Mouse (Mus musculus): ENCODE measurements around the gene Morf4l1.
"Not testable (repeated sequence)": the region's sequence is repeated elsewhere in the genome, so short reads cannot be mapped to it uniquely, and the experiment has no call there.

Morf4l1 gene

DNA sequence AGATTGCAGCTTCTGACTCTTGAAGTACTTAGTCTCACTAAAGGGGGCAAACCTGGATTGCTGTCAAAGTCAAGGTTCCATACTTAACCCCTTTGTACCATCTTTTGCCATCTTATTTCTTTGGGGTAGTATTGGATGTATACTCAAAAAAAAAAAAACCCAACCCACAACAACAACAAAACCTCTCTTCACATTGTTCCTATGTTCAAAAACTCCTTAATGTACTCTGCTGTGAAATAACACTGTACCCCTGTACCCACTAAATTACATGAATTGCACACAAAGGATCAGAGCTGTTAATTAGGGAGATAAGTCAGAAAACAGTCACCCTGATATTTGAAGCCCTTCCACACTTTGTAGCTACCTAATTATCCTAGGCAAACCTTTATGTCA lies 730 bp upstream of the Morf4l1 start:
- intact Hi-C loops (cut with DNase I): no loop called here

DNA sequence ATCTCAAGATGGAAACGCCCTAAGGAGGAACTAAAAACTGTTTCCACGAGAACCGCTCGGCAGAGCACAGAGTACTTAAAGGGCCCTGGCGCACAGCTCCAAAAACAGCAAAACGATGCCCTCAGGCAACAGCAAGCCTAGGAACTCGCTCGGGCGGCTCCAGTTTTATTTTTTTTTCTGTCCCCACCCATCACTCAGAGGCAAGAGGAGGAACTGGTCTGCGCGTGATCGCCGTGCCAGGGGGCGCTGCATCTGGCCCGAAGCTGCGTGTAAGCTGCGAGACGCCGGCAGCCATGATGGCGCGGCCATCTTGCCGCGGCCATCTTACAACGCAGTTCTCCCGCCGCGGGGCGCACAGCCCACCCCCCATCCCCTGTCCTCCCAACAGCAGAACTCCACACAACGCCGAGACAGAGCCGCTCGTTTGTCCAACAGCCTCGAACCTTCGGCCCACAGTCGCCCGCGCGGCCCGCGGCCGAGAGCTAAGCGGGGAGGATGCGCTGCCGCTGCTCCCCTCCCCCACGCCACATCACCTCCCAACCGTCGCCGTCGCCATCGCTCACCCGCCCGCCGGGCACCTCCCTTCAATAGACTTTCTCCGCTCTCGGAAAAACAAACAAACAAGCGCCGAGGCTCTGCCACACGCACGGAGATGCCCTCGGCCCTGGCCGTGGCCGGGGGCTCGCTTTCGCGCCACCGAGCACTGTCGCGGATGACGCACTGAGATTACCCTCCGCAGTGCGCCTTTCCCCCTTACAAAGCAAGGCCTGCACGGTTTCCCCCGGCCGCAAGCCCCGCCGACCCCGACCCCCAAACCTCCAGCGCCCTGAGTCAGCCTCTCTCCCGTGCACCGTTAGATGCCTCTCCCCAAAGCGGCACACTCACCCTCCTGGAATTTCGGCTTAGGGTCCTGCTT lies 665 bp downstream of the Morf4l1 start:
- intact Hi-C loops (cut with DNase I): no loop called here

DNA sequence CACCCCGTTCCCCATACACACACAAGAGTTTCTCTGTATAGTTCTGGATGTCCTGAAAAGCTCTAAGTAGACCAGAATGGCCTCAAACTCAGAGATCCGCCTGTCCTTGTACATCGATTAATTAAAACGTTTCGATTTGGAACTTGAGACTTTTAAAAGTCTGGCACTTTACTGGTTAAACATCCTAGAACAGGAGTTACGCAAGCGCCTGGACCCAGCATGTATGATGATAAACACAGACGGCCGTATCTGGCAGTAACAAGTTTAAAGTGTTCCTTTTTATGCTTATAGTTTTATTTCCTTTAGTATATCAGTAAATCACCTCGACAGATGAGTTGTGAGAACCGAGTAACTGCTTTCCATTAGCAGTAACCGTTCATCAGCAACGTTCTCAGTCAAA lies 1.4 kb downstream of the Morf4l1 start:
- intact Hi-C loops (cut with DNase I): no loop called here

DNA sequence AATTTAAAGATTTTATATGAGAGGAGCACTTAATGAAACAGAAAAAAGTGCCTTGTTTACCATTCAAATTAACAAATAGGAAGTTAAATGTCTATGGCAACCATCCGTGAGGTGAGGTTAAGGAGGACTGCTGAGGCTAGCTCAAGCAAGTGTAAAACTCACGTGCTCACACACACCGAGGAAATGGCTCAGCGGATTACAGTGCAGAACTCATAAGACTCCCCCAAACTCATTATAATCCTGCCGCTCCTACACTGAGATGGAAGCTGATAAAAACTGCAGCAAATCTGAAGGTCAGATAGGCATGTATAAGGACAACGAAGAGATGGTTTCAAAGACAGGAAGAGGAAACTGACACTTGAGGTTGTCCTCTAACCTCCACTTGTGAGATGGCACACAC lies 5.2 kb downstream of the Morf4l1 start:
- intact Hi-C loops (cut with DNase I): no loop called here

DNA sequence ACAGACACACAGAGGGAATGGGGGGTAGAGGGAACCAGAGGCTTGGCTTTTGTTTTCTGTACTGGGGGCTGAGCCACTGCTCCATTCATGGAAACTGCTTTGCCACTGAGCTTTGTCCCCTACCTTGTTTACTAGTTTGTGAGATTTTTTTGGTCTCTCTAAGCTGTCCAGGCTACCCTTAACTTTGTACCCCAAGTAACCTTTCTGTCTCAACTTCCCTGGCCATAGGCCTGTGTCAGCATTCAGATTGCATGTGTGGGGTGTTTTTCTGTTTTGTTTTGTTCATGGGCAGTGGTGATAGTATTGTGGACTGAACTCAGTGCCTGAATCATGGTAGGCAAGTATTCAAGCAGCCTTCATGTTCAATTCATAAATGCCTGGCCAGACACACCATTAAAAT lies 6.3 kb downstream of the Morf4l1 start:
- intact Hi-C loops (cut with DNase I): no loop called here

DNA sequence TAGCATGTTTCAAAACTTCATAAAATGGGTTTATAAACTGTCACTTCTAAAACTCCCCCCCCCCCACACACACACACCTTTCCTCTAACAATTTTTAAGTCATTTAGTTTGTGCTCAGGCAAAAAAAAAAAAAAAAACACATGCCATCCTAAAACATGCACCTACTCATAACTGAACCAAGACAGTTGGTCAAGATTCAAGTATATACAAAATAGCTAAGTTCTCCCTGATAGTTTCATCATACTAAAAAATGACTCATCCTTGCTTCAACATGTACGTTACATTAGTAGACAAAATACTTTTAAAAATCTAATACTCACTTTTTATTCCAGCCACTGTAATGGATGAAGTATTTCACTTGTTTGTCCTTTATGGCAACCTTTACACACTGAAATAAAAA lies 7.7 kb downstream of the Morf4l1 start:
- intact Hi-C loops (cut with DNase I): no loop called here

DNA sequence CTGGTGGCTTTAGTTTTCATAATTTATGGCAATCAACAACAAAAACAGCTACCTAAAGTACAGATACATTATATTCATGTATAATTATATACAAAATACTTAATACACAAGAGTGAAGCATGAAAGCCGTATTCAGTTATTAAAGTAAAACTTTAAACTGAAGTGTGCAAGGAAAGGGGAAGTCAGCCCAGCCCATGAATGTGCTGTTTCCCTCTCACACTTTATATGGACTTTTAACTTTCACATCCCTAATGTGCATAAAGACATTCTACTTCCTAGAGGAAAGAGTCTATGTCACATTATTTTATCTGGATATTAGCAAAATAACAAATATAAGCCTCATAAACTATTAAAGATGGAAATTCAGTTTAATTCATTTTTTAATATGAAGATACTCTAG lies 9.1 kb downstream of the Morf4l1 start:
- intact Hi-C loops (cut with DNase I): no loop called here

DNA sequence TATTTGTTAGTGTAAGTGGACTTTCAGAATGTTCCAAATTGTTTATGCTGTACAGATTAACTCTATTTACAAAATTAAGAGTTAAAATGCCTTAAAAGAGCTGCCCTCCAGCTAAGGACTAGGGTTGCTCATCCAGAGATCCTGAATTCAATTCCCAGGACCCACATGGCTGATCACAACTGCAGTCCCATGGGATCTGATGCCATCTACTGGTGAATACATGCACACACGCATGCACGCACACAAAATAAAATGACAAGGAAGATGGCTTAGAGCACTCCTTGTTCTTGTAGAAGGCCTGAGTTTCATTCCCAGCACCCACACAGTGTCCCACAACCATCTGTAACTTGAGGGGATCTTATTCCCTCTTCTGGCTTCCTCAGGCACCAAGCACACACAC lies 13.8 kb downstream of the Morf4l1 start:
- intact Hi-C loops (cut with DNase I): no loop called here

DNA sequence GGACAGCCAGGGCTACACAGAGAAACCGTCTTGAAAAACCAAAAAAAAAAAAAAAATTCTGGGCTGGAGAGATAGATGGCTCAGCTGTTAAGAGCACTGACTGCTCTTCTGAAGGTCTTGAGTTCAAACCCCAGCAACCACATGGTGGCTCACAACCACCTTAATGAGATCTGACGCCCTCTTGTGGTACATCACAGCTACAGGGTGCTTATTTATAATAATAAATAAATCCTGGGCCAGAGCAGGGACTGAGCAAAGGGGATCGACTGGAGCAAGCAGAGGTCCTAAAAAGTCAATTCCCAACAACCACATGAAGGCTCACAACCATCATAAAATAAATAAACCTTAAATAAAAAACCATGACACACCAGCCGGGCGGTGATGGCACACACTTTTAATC lies 15.6 kb downstream of the Morf4l1 start:
- intact Hi-C loops (cut with DNase I): no loop called here

DNA sequence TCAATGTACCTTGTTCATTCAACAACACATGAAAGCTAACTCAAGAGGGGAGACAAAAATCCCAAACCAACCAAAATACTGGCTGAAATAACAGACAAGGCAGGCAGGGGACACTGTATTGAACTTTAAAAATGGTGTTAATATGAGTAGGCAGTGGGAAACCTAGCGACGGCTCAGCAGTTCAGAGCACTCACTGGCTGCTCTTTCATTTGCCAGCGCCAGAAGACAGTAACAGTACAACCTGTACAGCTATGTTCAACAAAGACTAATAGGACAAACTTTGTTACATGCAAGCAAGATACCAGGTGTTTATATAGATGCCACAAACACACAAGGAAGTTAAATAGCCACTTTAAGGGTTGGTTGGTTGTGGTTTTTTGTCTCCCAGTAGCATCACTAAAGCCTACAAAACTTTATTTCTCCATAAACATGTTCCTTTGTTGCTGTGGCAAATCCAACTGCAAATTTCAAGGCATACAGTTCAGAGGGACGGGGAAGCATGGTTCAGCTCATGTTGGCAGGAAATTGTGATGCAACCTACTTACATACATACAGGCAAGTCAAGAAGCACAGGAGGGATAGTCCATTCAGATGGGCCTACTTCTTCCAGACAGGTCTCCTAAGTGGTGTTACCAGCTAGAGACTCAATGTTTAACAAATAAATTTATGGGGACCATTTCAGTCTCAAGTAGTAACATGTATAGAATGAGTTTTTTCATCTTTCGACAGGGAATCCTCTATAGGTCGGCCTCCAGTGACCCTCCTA lies 25.1 kb downstream of the Morf4l1 start:
- intact Hi-C loops (cut with DNase I): no loop called here

DNA sequence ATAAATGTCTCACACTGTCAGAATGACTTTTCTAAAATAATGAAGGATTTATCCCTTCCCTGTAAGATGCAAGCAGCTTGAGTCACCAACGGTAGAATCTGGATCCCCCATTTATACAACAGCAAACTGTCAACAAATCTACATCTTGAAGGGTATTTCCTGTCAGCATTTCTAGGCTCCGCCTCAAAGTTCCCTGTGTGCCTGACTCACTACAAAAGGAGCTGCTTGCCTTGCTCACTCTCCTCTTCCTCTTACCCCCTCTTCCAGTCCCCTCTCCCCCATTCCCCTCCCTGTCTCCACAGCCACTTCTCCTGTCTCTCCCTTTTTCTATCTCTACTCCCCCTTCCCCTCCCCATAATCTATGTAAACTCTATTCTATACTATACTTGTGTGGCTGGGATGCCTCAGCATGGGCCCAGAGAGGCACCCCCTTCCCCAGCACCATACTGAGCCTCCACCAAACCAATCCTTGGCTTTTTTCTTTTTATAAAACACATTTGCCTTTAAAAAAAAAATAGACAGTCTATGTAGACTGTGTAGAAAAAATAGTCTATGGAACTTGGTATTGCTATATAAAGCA lies 26.6 kb downstream of the Morf4l1 start:
- intact Hi-C loops (cut with DNase I): no loop called here

DNA sequence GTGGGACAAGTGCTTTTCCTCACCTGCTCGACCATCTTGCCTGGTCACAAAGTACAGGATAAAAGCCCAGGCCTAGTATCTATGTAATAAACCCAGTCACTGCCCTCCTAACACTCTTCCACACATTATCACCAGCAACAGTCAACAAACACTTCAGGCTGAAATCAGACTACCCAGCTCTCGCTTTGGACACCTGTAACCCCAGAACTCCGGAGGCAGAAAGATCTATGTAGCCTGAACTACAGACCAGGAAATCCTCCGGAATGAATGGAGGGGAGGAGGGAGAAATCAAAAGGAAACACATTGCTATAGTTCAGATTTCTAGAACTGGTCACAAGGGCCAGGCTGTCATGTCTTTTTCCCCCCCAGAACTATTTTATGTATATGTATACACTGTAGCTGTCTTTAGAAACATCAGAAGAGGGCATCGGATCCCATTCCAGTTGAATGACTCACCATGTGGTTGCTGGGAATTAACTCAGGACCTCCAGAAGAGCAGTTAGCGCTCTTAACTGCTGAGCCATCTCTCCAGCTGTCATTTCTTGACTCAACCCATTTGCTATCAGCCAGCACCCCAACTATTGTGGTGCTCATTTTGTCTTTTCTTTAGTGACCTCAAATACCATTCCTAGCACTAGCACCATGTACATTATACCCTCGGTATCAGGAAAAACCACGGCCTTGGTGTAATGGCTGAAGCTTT lies 29.7 kb downstream of the Morf4l1 start:
- intact Hi-C loops (cut with DNase I): no loop called here

DNA sequence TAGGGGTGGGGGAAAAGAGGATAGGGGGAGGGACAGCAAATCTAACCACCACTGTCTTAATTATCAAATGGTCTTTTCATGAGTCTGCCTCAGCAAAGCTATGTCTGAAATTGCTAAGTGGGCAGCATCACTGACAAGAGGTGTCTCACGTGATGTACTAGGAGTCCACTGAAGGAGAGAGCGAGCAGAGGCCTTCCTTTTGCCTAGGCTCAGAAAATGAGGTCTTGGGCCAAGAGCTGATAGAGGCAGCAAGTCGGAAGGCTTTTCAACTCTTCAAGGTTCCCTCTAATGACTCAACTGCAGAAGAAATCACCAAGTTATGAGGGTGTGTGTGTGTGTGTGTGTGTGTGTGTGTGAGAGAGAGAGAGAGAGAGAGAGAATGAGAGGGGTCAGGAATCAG lies 30.4 kb downstream of the Morf4l1 start:
- intact Hi-C loops (cut with DNase I): no loop called here

DNA sequence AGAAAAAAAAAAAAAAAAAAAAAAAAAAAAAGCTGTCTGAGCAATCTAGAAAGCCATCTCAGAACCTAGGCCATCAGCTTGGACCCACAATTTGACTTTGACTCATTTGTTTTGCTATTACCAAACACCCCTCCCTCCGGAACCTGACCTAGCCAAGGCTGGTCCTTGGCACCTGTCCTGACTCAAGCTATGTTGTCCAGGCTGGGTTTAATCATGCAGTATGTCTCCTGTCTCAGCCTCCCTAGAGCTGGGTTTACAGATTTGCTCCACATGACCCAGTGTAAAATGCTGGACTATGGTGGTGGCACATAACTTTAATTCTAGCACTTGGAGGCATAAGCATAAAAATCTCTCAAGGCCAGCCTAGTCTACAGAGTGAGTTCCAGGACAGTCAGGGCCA lies 31.6 kb downstream of the Morf4l1 start:
- intact Hi-C loops (cut with DNase I): no loop called here

DNA sequence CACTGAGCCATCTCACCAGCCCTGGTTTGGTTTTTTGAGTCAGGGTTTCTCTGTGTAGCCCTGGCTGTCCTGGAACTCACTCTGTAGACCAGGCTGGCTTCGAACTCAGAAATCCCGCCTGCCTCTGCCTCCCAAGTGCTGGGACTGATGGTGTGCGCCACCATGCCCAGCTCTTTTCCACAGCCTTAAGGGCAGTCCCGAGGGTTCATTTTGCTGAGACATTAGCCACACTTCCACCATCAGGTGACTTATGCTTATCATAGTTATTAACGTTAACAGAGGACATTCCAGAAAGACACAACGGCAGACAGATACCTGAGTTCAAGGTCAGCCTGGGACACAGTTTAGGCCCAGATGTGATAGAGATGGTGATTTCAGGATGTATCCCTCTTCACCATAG lies 32.6 kb downstream of the Morf4l1 start:
- intact Hi-C loops (cut with DNase I): not testable (repeated sequence)

DNA sequence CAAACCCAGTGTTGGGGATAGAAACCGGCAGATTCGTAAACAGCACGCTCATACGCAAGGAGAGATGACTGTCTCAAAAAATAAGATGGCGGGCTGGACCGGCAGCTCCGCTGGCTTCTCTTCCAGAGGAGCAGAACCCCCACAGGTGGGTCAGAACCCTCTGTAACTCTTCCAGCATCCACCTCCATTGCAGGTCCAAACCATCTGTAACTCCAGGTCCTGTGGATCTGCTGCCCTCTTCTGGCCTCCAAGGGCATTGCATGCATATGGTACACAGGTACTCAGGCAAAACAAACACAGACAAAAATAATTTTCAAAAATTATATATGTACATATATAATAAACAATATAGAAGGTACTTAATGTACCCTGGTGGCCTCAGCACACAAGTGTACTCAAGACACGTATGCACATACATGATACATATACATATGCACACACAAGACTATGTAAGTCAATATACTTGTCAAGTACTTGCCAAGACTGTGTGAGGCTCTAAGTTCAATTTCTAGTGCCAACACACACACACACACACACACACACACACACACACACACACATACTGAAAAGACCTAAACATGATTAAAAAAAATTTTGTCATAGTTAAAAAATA lies 37.6 kb downstream of the Morf4l1 start:
- intact Hi-C loops (cut with DNase I): loop anchor here (5.0 kb wide), 1 partner anchor 250 kb away; no protein-coding TSS in a partner anchor

DNA sequence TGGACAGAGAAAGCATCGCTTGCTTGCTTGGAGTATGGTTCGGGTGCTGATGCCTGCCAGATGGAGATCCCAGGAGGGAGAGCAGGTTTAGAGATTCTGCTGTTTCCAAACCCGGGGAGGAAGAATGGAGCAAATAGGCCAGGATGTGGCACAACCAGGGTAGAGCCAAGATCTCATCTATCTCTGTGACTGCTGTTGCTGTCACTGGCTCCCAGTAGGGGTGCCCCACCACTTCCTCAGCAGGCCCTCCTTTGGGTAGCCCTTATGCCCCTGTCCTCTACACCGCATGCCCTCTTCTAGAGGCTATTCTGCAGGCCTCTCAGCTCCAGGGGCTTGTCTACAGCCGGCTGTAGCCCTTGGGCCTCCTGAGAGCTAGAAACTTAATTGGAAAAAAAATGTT lies 38.4 kb downstream of the Morf4l1 start:
- intact Hi-C loops (cut with DNase I): loop anchor here (5.0 kb wide), 1 partner anchor 249 kb away; no protein-coding TSS in a partner anchor

DNA sequence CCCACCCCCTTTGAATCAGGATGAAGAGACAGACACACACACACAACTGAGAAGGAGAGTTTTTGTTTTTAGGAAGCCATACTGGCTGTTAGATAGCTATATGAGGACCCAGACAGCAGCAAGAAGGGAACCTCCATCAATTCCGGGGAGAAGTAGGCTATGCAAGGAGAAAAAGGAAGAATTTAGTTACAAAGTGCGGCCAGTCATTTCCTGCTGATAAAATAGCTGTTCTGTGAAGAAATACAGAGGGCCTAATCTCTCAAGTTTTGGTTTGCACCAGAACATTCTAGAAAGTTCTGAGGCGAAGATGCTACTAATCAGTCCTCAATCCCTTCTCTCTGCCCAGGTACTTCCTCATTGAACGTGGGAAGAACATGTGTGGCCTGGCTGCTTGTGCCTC lies 39.2 kb downstream of the Morf4l1 start:
- intact Hi-C loops (cut with DNase I): loop anchor here (5.0 kb wide), 1 partner anchor 248 kb away; no protein-coding TSS in a partner anchor

DNA sequence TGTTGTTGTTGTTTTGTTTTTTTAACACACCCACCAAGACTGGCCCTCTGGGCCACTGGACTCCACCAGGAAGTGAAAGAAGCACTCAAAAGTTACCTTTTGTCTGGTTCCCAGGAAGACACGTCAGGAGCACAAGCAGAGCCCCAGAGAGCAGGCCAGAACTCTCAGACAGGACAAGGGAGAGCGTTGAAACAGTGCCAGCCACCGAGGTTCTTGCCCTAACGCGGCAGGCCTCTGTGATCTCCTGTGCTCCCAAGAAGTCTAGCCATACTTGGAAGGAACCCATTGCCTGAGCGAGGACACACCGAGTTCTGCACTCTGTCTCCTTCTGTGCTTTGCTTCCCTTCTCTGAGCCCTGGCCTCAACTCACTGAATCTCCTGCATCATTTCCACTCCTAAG lies 44.4 kb downstream of the Morf4l1 start:
- intact Hi-C loops (cut with DNase I): no loop called here

DNA sequence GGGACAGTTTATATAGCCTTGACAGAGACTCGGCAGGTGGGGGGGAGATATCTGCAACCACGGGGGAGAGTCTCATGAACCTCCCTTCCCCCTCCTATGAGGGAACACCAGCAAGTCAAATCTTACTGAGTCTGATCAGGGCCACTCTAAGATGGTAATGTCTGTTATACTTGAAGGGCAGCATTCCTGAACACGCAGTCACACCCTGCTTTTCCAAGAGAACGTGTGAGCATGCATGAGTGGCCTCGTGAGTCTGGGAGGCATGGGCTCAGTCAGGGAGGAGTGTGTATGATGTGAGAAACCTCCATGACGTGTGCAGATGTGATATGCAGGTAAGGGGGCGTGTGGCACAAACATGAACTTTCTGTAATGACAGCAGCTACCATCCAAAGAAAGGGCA lies 45.1 kb downstream of the Morf4l1 start:
- intact Hi-C loops (cut with DNase I): no loop called here

DNA sequence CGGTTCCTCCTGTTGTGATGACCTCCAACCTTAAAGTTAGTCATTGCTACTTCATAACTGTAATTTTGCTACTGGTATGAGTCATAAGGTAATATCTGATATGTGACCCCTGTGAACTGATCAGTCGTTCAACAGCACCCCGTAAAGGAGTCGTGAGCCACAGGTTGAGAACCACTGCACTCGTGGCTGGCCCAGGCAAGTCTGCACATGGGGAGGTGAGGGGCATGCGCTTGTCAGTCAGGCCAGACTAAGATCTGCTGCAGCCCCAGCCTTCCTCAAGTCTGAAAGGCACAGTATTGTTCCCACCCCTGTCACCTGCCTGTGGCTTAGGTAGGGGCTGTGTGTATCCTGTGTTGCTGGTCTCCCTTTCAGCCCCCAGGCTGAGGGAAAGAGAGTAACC lies 45.8 kb downstream of the Morf4l1 start:
- intact Hi-C loops (cut with DNase I): no loop called here

All from adrenal gland (tissue).